Mouse (Mus musculus) CD4-positive naive resting alpha-beta T cell, adult 76 days (primary cell): Measurements from ENCODE around the gene Il17ra. TPM values are rescaled to one million over a fixed set of nuclear protein-coding genes. Genes with fewer than 3 reads are reported as not detected.

Experiments used
- total RNA-seq: library from RNA; stranded (reverse); gene quantifications from one replicate; pipeline ENCODE4 v1.2.4, GENCODE M21; 2023

The Il17ra gene
- total RNA-seq, result 185 TPM

DNA sequence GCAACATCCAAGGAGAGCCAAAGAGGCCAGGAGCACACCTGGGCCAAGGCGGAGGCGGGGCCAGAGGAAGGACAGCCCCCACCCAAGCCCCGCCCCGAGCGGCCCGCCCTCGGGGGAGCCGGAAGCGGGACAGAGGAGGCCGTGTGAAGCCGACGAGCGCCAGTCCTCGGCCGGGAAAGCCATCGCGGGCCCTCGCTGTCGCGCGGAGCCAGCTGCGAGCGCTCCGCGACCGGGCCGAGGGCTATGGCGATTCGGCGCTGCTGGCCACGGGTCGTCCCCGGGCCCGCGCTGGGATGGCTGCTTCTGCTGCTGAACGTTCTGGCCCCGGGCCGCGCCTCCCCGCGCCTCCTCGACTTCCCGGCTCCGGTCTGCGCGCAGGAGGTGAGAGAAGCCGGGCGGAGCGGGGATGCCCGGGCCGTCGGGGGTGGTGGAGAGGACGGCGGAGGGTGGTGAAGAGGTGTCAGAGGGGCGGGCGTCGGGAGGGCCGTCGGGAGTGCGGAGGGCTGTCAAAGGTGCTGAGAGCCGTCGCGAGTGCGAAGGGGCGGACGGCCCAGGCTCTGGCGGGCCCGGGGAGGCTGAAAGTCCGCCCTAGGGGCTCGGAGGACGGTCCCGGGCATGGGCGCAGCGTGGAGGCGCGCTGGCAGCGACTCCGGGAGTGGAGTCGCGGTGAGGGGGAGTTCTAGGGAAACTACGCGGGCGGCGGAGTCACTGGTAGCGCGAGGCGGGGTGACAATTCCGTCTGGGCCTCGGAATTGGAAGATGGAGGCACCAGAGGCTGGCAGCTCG lies at the start of gene Il17ra:
Il17ra (plus strand) TSS at position 162 of the 786 bp plus-strand sequence.

DNA sequence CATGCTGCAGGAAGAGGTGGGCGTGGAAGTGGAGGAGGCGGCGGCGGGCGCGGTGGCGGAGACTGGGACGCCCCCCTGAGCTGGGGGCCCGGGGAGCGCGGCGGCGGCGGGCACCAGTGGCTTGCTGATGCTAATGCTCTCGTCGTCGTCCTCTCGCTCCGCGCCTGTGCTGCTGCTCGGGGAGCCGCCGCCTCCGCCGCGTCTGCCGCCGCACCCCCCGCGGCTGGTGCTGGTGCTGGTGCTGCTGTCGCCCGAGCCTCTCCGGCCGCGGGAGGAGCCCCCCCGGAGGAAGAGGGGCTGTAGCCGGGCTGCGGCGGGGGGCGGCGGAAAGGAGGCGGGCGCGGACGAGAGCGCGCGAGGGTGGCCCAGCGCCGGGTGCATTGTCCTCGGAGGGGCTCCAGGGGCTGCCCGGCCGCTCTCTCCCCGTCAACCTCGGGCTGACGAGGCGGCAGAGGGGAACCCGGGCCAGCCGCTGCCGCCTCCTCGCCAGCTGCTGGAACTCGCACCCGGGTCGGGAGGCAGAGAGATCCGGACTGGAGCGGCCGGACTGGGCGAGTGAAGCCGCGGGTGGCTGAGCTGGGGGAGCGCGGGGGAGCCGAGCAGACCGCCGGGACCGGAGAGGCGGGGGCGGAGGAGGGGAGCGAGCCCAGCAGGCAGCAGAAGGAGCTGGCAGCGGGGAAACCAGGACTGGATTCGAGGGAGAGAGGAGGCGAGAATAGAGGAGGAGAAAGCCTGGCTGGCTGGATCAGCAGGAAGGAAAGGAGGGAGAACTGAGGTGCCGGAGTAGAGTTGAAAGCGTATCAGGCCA lies 30.5 kb downstream of the Il17ra start, which contains the start of gene Tmem121b:
Tmem121b (minus strand) TSS at position 434 of the 808 bp plus-strand sequence.

DNA sequence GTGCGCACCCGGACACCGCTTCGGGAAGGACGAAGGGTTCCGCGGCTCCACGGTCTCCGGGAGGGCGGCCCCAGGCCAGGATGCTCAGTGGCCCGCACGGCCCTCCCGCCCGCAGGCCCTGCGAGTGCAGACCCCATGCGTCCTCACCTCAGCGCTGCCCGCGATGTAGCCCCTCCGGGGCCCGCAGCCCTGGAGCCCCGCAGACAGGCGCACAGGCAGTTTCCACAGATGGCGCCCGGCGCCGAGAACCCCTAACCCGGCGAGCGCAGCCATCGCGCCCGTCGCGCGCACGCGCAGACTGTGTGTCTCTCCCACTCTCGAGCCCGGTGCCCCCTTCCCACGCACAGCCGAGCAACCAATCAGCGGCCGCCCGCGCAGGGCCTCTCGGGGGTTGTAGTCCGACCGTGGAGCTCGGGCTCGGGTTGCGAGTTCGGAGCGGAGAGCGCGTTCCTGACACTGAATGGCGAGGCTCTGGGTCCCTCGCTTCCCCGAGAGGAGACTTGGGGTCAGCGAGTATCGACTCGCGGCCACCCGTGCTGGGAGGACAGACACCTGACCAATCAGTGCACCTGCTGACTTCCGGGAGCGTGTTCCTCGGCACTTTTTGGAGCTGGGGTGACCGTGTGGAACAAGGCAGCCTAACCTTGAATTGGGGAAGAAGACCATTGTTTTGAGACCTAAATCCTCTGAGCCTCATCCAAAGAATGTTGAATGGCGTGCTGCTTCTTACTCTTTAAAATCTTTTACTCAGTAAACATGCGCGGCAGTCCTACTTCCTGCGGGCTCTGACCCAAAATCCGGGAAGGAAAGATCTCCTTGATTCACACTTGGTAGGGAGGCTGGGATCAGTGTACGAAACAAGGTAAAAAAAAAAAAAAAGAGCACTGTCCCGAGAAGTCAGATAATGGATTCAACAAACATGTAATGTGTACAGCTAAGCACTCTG lies 68.2 kb downstream of the Il17ra start, which contains the start of gene Hdhd5:
Hdhd5 (minus strand) TSS at position 300 of the 946 bp plus-strand sequence.

Other genes with a start within 250 kb of the Il17ra start
- gene D330020A13Rik, start 168.9 kb upstream of the Il17ra start, total RNA-seq, result not detected
- gene B4galnt3, start 168.7 kb upstream of the Il17ra start, total RNA-seq, result not detected
- gene Kdm5a, start 99.1 kb upstream of the Il17ra start, total RNA-seq, result 207 TPM
- 11.0 TPM for gene Ccdc77, start 98.9 kb upstream of the Il17ra start, total RNA-seq
- gene Tmem121b, start 30.6 kb downstream of the Il17ra start, total RNA-seq, result 0.53 TPM
- 91.9 TPM for gene Hdhd5, start 68.1 kb downstream of the Il17ra start, total RNA-seq
- 5.8 TPM for gene Cecr2, start 203.1 kb downstream of the Il17ra start, total RNA-seq